Comparison of ENCODE assay signal across 8 mouse cellular contexts in genomic region chr7:122135070-122135469, GRCm38 (mm10). TPM values are rescaled to one million over a fixed set of nuclear protein-coding genes. Genes with fewer than 3 reads are reported as not detected.
DNase-seq lines count a peak whose midpoint lies in the region; ATAC-seq and TF ChIP-seq lines count a peak whose summit lies in the region.

No protein-coding gene starts in this region.

- H3K4me1 ChIP-seq in midbrain, embryonic 11.5 days (ENCODE audit: control insufficient read depth, insufficient read depth, low read length): peaks cover 12% of the 10 kb centered on the region; the same call in 1 of the 2 replicates
- H3K4me1 ChIP-seq in midbrain, embryonic 16.5 days (ENCODE audit: control insufficient read depth, insufficient read depth, low read length): peaks cover 11% of the 10 kb centered on the region

- H3K27me3 ChIP-seq in midbrain, embryonic 11.5 days (ENCODE audit: control insufficient read depth, insufficient read depth, low read length): no peaks in the 10 kb centered on the region
- H3K27me3 ChIP-seq in midbrain, embryonic 16.5 days (ENCODE audit: control insufficient read depth, insufficient read depth, low read depth, low read length): no peaks in the 10 kb centered on the region

- DNase-seq in gastrocnemius, adult 2 months: no peak
- no peak for DNase-seq in gastrocnemius, postnatal 36 days
- DNase-seq in midbrain, embryonic 11.5 days (ENCODE audit: low spot score, missing footprints): peak; percentile 86
- peak; percentile 41 for DNase-seq in c-Kit-positive CD71-positive TER-119-positive erythroid progenitor cells, embryonic 14.5 days (ENCODE audit: low spot score)
- DNase-seq in retina, postnatal 1 day: peak; percentile 27
- DNase-seq in frontal cortex, adult 2 months (ENCODE audit: extremely low spot score in 1 of 2, low spot score in 1 of 2): no peak

- H3K9me3 ChIP-seq in midbrain, embryonic 11.5 days (ENCODE audit: control insufficient read depth, low read length): no peaks in the 10 kb centered on the region
- no peaks in the 10 kb centered on the region for H3K9me3 ChIP-seq in midbrain, embryonic 16.5 days (replicated peaks; ENCODE audit: control insufficient read depth, low read length, poor library complexity, severe bottlenecking)

- no peak overlapping the region for H3K27ac ChIP-seq in gastrocnemius, adult 2 months
- no peak overlapping the region for H3K27ac ChIP-seq in midbrain, embryonic 11.5 days (ENCODE audit: low read depth, low read length)
- H3K27ac ChIP-seq in midbrain, embryonic 16.5 days (ENCODE audit: low read length): no peak overlapping the region

- no peak overlapping the region for H3K4me3 ChIP-seq in gastrocnemius, adult 2 months
- no peak overlapping the region for H3K4me3 ChIP-seq in midbrain, embryonic 11.5 days (ENCODE audit: low read depth, low read length)
- H3K4me3 ChIP-seq in midbrain, embryonic 16.5 days (ENCODE audit: low read depth, low read length): no peak overlapping the region

- TF ChIP-seq CTCF in gastrocnemius, adult 2 months (IDR thresholded peaks at IDR 0.05): peak; percentile 47

- intact Hi-C loops in gastrocnemius, adult 2 months (cut with DNase I): no loop called here
- intact Hi-C loops in gastrocnemius, postnatal 36 days (cut with DNase I): no loop called here

- peaks cover 8% of the 10 kb centered on the region for H3K36me3 ChIP-seq in midbrain, embryonic 11.5 days (ENCODE audit: control insufficient read depth, insufficient read depth, low read length)
- peaks cover 12% of the 10 kb centered on the region; the same call in 1 of the 2 replicates for H3K36me3 ChIP-seq in midbrain, embryonic 16.5 days (ENCODE audit: control insufficient read depth, insufficient read depth, low read length)

- 74% methylated on average over 10 of the region's 10 CpGs for WGBS in midbrain, embryonic 11.5 days
- WGBS in midbrain, embryonic 16.5 days: 71% methylated on average over 10 of the region's 10 CpGs

- H3K4me2 ChIP-seq in midbrain, embryonic 11.5 days: no peak overlapping the region
- no peak overlapping the region for H3K4me2 ChIP-seq in midbrain, embryonic 16.5 days (ENCODE audit: low read length)

- no peak overlapping the region for H3K9ac ChIP-seq in midbrain, embryonic 11.5 days (ENCODE audit: low read length)
- no peak overlapping the region for H3K9ac ChIP-seq in midbrain, embryonic 16.5 days (ENCODE audit: low read depth, low read length)

- ATAC-seq in midbrain, embryonic 11.5 days (ENCODE audit: low FRiP score): no peak
- no peak for ATAC-seq in midbrain, embryonic 16.5 days
- no peak for ATAC-seq in megakaryocyte-erythroid progenitor cell, adult 5-6 weeks (replicated peaks; ENCODE audit: low FRiP score, low TSS enrichment, poor library complexity, severe bottlenecking)

RNA-seq across cellular contexts. Expression of gene Dctn5, which starts 2.2 kb away (rescaled TPM):
- total RNA-seq in gastrocnemius, adult 2 months (2021): 10 to 100 TPM; 16.4 to 21.1 TPM
- total RNA-seq in gastrocnemius, postnatal 36 days (2021): 10 to 100 TPM; 15.1 to 16.6 TPM
- polyA plus RNA-seq in midbrain, embryonic 11.5 days (2014; fragmentation: Nextera tagmentation; extraction: Ambion mirVana): 140 and 141 TPM in 2 replicates
- 163 and 169 TPM in 2 replicates for polyA plus RNA-seq in midbrain, embryonic 16.5 days (2015; fragmentation: Nextera tagmentation; extraction: Ambion mirVana)
- 121 and 123 TPM in 2 replicates for polyA plus RNA-seq in frontal cortex, adult 2 months (2012; rRNA removed)
- total RNA-seq in megakaryocyte-erythroid progenitor cell, adult 5-6 weeks (2014; fragmentation: Nextera tagmentation): 58.6 and 63.0 TPM in 2 replicates
- total RNA-seq in megakaryocyte-erythroid progenitor cell, adult 5-6 weeks (2017): 60.1 and 69.3 TPM in 2 replicates

RNA-seq across cellular contexts. Expression of gene Palb2, which starts 2.3 kb away (rescaled TPM):
- total RNA-seq in gastrocnemius, adult 2 months (2021): under 1 TPM; 0.61 to 0.66 TPM
- under 1 TPM; 0.23 to 0.39 TPM for total RNA-seq in gastrocnemius, postnatal 36 days (2021)
- 19.0 and 22.6 TPM in 2 replicates for polyA plus RNA-seq in midbrain, embryonic 11.5 days (2014; fragmentation: Nextera tagmentation; extraction: Ambion mirVana)
- 4.0 and 5.5 TPM in 2 replicates for polyA plus RNA-seq in midbrain, embryonic 16.5 days (2015; fragmentation: Nextera tagmentation; extraction: Ambion mirVana)
- 1.7 and 2.1 TPM in 2 replicates for polyA plus RNA-seq in frontal cortex, adult 2 months (2012; rRNA removed)
- total RNA-seq in megakaryocyte-erythroid progenitor cell, adult 5-6 weeks (2014; fragmentation: Nextera tagmentation): 37.8 and 43.2 TPM in 2 replicates
- total RNA-seq in megakaryocyte-erythroid progenitor cell, adult 5-6 weeks (2017): 17.7 and 21.8 TPM in 2 replicates

RNA-seq across cellular contexts. Expression of gene Plk1, which starts 24.2 kb away (rescaled TPM):
- under 1 TPM; 0.18 to 0.28 TPM for total RNA-seq in gastrocnemius, adult 2 months (2021)
- total RNA-seq in gastrocnemius, postnatal 36 days (2021): under 1 TPM; 0.44 to 0.54 TPM
- 114 and 129 TPM in 2 replicates for polyA plus RNA-seq in midbrain, embryonic 11.5 days (2014; fragmentation: Nextera tagmentation; extraction: Ambion mirVana)
- 11.9 and 15.1 TPM in 2 replicates for polyA plus RNA-seq in midbrain, embryonic 16.5 days (2015; fragmentation: Nextera tagmentation; extraction: Ambion mirVana)
- 3.1 and 3.4 TPM in 2 replicates for polyA plus RNA-seq in frontal cortex, adult 2 months (2012; rRNA removed)
- total RNA-seq in megakaryocyte-erythroid progenitor cell, adult 5-6 weeks (2014; fragmentation: Nextera tagmentation): 49.4 and 49.9 TPM in 2 replicates
- total RNA-seq in megakaryocyte-erythroid progenitor cell, adult 5-6 weeks (2017): 43.6 and 55.5 TPM in 2 replicates

RNA-seq across cellular contexts. Expression of gene Ndufab1, which starts 33.4 kb away (rescaled TPM):
- 100 to 1,000 TPM; 529 to 848 TPM for total RNA-seq in gastrocnemius, adult 2 months (2021)
- total RNA-seq in gastrocnemius, postnatal 36 days (2021): 100 to 1,000 TPM; 638 to 657 TPM
- 688 and 709 TPM in 2 replicates for polyA plus RNA-seq in midbrain, embryonic 11.5 days (2014; fragmentation: Nextera tagmentation; extraction: Ambion mirVana)
- polyA plus RNA-seq in midbrain, embryonic 16.5 days (2015; fragmentation: Nextera tagmentation; extraction: Ambion mirVana): 582 and 601 TPM in 2 replicates
- polyA plus RNA-seq in frontal cortex, adult 2 months (2012; rRNA removed): 231 and 248 TPM in 2 replicates
- 337 and 365 TPM in 2 replicates for total RNA-seq in megakaryocyte-erythroid progenitor cell, adult 5-6 weeks (2014; fragmentation: Nextera tagmentation)
- total RNA-seq in megakaryocyte-erythroid progenitor cell, adult 5-6 weeks (2017): 59.5 and 174 TPM in 2 replicates

RNA-seq across cellular contexts. Expression of gene Ern2, which starts 50.9 kb away (rescaled TPM):
- total RNA-seq in gastrocnemius, adult 2 months (2021): not detected
- not detected for total RNA-seq in gastrocnemius, postnatal 36 days (2021)
- 0.04 and 0.07 TPM in 2 replicates for polyA plus RNA-seq in midbrain, embryonic 11.5 days (2014; fragmentation: Nextera tagmentation; extraction: Ambion mirVana)
- 1.7 and 2.2 TPM in 2 replicates for polyA plus RNA-seq in midbrain, embryonic 16.5 days (2015; fragmentation: Nextera tagmentation; extraction: Ambion mirVana)
- polyA plus RNA-seq in frontal cortex, adult 2 months (2012; rRNA removed): 0.17 and 0.20 TPM in 2 replicates
- not detected in 2 replicates for total RNA-seq in megakaryocyte-erythroid progenitor cell, adult 5-6 weeks (2014; fragmentation: Nextera tagmentation)
- not detected in 2 replicates for total RNA-seq in megakaryocyte-erythroid progenitor cell, adult 5-6 weeks (2017)

Comparison
In these comparisons a context has a peak if more than half of its experiments do, and no peak if none do; other contexts are left out.
1. DNase-seq: peak in midbrain, embryonic 11.5 days (single experiment), c-Kit-positive CD71-positive TER-119-positive erythroid progenitor cells, embryonic 14.5 days (single experiment) and retina, postnatal 1 day (single experiment); none in gastrocnemius, adult 2 months (single experiment), gastrocnemius, postnatal 36 days (0 of 2) and frontal cortex, adult 2 months (0 of 2).
2. RNA of gene Palb2, which starts 2.3 kb away (total RNA-seq): 17.7 to 43.2 TPM in megakaryocyte-erythroid progenitor cell, adult 5-6 weeks; 0.61 to 0.66 TPM in gastrocnemius, adult 2 months and 0.23 to 0.39 TPM in gastrocnemius, postnatal 36 days; every median in the first group is over 10 times any median in the second.
3. RNA of gene Plk1, which starts 24.2 kb away (total RNA-seq): 43.6 to 55.5 TPM in megakaryocyte-erythroid progenitor cell, adult 5-6 weeks; 0.44 to 0.54 TPM in gastrocnemius, postnatal 36 days and 0.18 to 0.28 TPM in gastrocnemius, adult 2 months; every median in the first group is over 10 times any median in the second.